ENCODE assay signal across 12 mouse cellular contexts in the genomic region with DNA sequence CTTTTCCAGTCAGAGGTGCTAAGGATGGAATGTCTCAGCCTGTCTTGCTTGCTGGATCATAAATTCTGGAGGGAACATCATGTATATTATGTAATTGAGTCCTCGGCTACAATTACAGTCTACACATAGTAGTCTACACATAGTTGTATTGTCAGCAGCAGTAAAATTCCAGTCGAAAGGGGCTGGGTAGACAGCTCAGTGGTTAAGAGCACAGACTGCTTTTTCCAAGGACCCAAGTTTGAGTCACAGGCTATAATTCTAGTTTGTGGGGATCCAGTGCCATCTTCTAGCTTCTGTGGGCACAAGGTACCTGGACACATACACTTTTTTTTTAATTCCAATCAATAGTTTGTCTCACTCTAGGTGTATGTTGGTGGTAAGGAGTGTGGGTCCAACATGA.
"Had no signal": no experiment of that assay in that cellular context is flagged by ENCODE, and none has a peak within 500 bp of the region (broad histone marks: within the 10 kb centered on the region; RNA-seq: fewer than 3 reads in every experiment).

No protein-coding gene starts in this region.

- DNase-seq: left cerebral cortex, postnatal 4 days; liver; liver, embryonic 13.5 days; liver, postnatal 0 days; lung, adult 18-20 months; lung, adult 2 months; lung, embryonic 14.5 days; lung, postnatal 10 days; lung, postnatal 14 days; lung, postnatal 36 days; lung, postnatal 4 days; midbrain, embryonic 14.5 days had no signal
